Mouse (Mus musculus) brain, embryonic 14.5 days (tissue): ENCODE results near the gene Arhgap22.

Experiments used
- CTCF ChIP-seq: fragments of 200-500 bp; IDR thresholded peaks from 2 replicates; pipeline ENCODE4 v1.5.1; 2012; ENCODE audit warnings: inconsistent platforms, mild to moderate bottlenecking, moderate library complexity, borderline replicate concordance; ENCODE audit not compliant: insufficient read depth, insufficient read length; ENCODE audit errors: extremely low read depth
- POLR2A ChIP-seq: fragments of 200-500 bp; IDR thresholded peaks from 2 replicates; pipeline ENCODE4 v1.6.1; 2012; ENCODE audit warnings: mild to moderate bottlenecking, inconsistent platforms, borderline replicate concordance; ENCODE audit not compliant: poor library complexity, insufficient read depth, insufficient read length, severe bottlenecking; ENCODE audit errors: extremely low read depth

DNA sequence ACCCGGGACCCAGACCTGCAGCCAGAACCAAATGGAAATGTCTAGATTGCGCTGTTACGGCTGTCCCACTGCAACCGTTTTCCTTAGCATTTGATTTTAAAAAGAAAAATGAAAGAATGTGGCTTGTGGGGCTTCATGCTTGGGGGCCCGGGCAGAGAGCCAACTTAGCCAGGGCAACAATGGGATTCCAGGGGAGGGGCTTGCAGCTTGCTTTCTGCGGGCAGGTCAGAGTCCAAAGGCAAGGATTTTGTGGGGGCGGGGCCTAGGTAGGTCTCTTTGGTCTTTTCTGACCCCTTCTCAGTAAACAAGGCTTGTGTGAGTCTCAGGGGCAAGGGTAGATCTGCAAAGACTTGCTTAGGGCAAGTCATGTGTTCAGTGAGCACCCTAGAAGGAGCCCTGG, 107.0 kb downstream of the Arhgap22 start:
- TF ChIP-seq CTCF (no peak), POLR2A (no peak)
